Mouse (Mus musculus): ENCODE measurements around the gene Ripor1. TPM values are rescaled to one million over a fixed set of nuclear protein-coding genes. Genes with fewer than 3 reads are reported as not detected.

Ripor1 gene
- polyA plus RNA-seq, 1 experiment from 2014 or later, result 6.2 TPM

DNA sequence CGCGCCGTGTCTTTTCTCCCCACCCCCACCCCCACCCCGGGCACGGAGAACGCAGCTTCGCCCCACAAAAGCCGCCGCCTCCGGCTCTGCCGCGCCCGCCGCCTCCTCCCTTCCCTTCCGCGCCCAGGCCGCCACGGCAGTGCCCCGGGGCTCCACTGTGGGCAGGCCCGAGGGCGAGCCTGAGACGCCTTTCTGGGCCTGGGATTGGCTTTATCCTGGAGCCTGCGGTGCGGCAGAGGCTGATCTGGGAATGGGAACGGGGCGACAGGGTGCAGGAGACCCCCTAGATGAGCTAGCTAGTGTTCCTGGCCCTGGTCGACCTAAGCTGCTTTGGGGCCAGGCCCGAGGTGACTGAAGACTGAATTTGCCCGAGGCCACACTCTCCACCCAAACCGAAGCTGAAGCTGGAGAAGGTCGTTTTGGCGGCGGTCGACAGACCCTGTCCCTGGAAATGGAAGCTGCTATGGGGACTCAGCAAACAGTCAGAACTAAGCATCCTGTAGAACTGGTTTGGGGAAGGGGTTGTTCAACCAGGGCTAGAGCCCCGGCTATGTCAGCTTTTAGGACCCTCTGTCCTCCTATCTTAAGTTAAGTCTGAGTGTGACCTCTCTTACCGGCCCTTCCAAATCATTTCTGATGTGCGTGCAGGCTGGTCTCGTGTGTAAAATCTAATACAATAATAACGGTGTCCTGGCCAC lies 585 bp downstream of the Ripor1 start:
- H3K9ac ChIP-seq (replicated peaks), result peak overlapping the region; percentile 88
- H3K4me3 ChIP-seq (ENCODE audit: low read depth, low read length), result peak overlapping the region; percentile 88
- no peaks in the 10 kb centered on the region for H3K27me3 ChIP-seq (ENCODE audit: insufficient read depth, low read length)
- under 1% methylated on average over 27 of the region's 39 CpGs for WGBS (ENCODE audit: insufficient replicate concordance)
- H3K9me3 ChIP-seq (ENCODE audit: low read length), result no peaks in the 10 kb centered on the region
- no peaks in the 10 kb centered on the region; the same call in 1 of the 2 replicates for H3K36me3 ChIP-seq (replicated peaks; ENCODE audit: insufficient read depth, low read length)
- ATAC-seq (peak; percentile 53), DNase-seq (peak; percentile 66)
- H3K27ac ChIP-seq (ENCODE audit: low read depth), result peak overlapping the region; percentile 75
- TF ChIP-seq EP300 (IDR thresholded peaks at IDR 0.05; ENCODE audit: low read depth), result no peak
- no peak for TF ChIP-seq CTCF (IDR thresholded peaks at IDR 0.05; ENCODE audit: low read depth)
- peaks cover 40% of the 10 kb centered on the region for H3K4me1 ChIP-seq (ENCODE audit: insufficient read depth)
- peak overlapping the region; percentile 97 for H3K4me2 ChIP-seq (ENCODE audit: low read depth, low read length)

DNA sequence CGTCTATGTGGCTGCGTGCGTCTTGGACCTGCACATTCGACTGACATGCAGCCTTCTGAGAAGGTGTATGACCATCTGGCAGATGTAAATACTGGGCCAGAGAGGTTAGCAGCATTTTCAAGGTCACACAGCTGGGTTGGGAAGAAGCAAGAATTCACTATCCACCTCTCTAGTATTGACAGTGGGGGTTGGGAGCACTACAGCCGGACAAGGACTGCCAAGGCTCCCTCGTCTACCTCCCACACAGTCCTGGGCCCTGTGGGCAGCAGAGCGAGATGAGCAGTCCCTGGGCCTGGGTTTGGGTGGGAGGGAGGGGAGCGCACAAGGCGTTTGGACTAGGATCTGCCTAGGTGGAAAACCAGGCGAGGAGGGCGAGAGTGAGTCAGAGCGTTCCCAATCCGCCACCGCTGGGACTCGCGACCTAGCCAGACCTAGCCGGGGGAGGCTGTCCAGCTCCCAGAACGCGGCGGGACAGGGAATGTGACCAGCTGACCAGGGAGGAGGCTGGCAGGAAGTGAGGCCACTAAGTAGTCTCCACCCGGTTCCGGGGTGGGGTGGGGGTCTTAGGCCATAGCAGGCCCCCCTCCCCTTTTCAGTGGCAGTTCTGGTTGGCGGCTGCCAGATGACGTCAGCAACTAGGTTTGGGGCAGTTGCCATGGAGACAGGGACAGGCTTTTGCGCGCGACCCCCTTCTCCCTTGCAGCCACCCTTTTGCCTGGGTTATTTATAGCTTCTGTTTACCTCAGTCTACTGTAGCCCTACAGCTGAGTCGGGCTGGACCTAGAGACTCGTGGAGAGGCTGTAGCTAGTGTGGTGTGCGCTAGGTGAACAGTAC lies 1.4 kb downstream of the Ripor1 start:
- whole genome bisulfite sequencing (ENCODE audit: insufficient replicate concordance), result under 1% methylated on average over 30 of the region's 30 CpGs
- H3K36me3 ChIP-seq (replicated peaks; ENCODE audit: insufficient read depth, low read length), result no peaks in the 10 kb centered on the region; the same call in 1 of the 2 replicates
- peak overlapping the region; percentile 88 for H3K4me3 ChIP-seq (ENCODE audit: low read depth, low read length)
- peaks cover 41% of the 10 kb centered on the region for H3K4me1 ChIP-seq (ENCODE audit: insufficient read depth)
- peak overlapping the region; percentile 97 for H3K4me2 ChIP-seq (ENCODE audit: low read depth, low read length)
- TF ChIP-seq CTCF (IDR thresholded peaks at IDR 0.05; ENCODE audit: low read depth), result no peak
- no peak for TF ChIP-seq EP300 (IDR thresholded peaks at IDR 0.05; ENCODE audit: low read depth)
- H3K27me3 ChIP-seq (ENCODE audit: insufficient read depth, low read length), result no peaks in the 10 kb centered on the region
- H3K9ac ChIP-seq (replicated peaks), result peak overlapping the region; percentile 88
- DNase-seq (peak; percentile 78), ATAC-seq (peak; percentile 61)
- H3K9me3 ChIP-seq (ENCODE audit: low read length), result no peaks in the 10 kb centered on the region
- H3K27ac ChIP-seq (ENCODE audit: low read depth), result peak overlapping the region; percentile 75

DNA sequence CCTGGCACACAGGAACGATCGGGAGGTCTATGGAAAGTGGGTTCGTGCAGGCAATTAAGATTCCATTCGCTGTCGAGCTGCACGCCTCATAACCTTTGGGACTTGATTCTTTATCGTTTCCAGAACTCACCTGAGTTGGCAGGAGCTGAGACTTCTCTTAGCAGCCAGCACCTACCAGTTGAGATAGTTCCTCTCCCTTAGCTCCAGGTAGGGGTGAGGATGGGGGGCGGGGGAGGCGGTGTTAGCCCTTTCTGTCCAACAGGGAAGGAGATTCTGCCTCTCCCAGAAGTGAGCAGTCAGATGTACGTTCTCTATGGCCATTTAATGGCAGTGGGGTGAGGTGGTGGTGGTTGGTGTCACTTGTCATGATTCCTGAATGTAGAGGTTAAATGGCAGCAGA lies 2.0 kb downstream of the Ripor1 start:
- no peak for TF ChIP-seq EP300 (IDR thresholded peaks at IDR 0.05; ENCODE audit: low read depth)
- TF ChIP-seq CTCF (IDR thresholded peaks at IDR 0.05; ENCODE audit: low read depth), result no peak
- Histone ChIP-seq H3K9me3 (ENCODE audit: low read length) (no peaks in the 10 kb centered on the region), H3K4me2 (ENCODE audit: low read depth, low read length) (peak overlapping the region; percentile 97), H3K4me1 (ENCODE audit: insufficient read depth) (peaks cover 41% of the 10 kb centered on the region), H3K4me3 (ENCODE audit: low read depth, low read length) (peak overlapping the region; percentile 88), H3K36me3 (replicated peaks; ENCODE audit: insufficient read depth, low read length) (no peaks in the 10 kb centered on the region; the same call in 1 of the 2 replicates), H3K27ac (ENCODE audit: low read depth) (peak overlapping the region; percentile 75), H3K9ac (replicated peaks) (peak overlapping the region; percentile 88), H3K27me3 (ENCODE audit: insufficient read depth, low read length) (no peaks in the 10 kb centered on the region)
- ATAC-seq (no peak), DNase-seq (no peak)
- WGBS (ENCODE audit: insufficient replicate concordance), result 7% methylated on average over 10 of the region's 10 CpGs

DNA sequence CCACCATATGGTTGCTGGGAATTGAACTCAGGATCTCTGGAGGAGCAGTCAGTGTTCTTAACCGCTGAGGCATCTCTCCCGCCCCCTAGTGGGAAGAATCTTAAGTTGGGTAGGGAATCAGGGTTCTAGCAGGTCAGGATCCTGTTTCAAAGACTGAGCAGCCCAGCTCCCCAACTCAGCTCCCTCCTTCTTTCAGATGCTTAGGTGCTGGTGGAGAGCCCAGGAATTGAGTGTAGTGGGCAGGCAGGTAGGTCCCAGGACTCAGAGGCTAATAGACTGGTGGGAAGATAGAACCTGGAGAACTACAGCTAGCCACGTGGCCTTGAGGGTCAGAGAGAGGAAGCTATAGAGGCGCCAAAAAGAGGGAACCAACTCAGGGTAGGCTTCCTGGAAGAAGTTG lies 2.6 kb downstream of the Ripor1 start:
- Histone ChIP-seq H3K4me2 (ENCODE audit: low read depth, low read length) (peak overlapping the region; percentile 97), H3K9ac (replicated peaks) (no peak overlapping the region), H3K4me3 (ENCODE audit: low read depth, low read length) (no peak overlapping the region), H3K4me1 (ENCODE audit: insufficient read depth) (peaks cover 41% of the 10 kb centered on the region), H3K36me3 (replicated peaks; ENCODE audit: insufficient read depth, low read length) (peaks cover 2% of the 10 kb centered on the region; the same call in 1 of the 2 replicates), H3K27ac (ENCODE audit: low read depth) (no peak overlapping the region), H3K9me3 (ENCODE audit: low read length) (no peaks in the 10 kb centered on the region), H3K27me3 (ENCODE audit: insufficient read depth, low read length) (no peaks in the 10 kb centered on the region)
- WGBS (ENCODE audit: insufficient replicate concordance), result 20% methylated on average over 4 of the region's 4 CpGs
- no peak for ATAC-seq
- TF ChIP-seq EP300 (IDR thresholded peaks at IDR 0.05; ENCODE audit: low read depth), result no peak
- peak; percentile 75 for TF ChIP-seq CTCF (IDR thresholded peaks at IDR 0.05; ENCODE audit: low read depth)
- peak; percentile 54 for DNase-seq

DNA sequence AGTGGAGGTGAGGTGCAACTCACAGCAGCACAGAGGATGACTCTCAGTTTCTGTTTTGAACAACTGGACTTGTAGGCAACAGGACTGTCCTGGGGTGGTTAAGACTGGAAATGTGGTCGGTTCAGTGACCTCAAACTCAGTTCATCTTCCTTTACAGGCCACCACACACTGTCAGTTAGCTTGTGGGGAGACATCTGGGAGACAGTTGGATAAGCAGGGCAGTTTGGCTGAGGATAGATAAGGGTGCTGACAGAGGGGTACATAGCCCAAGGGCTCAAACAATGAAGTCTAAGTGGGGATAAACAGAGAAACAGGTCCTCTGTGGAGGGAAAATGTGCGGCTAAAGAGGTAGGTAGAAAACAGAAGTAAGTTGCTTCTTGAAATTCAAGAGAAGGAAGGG lies 4.3 kb downstream of the Ripor1 start:
- Histone ChIP-seq H3K4me3 (ENCODE audit: low read depth, low read length) (no peak overlapping the region), H3K9ac (replicated peaks) (0 out of 2 replicates have a peak overlapping the region, but pooled peaks have one; percentile 18)

DNA sequence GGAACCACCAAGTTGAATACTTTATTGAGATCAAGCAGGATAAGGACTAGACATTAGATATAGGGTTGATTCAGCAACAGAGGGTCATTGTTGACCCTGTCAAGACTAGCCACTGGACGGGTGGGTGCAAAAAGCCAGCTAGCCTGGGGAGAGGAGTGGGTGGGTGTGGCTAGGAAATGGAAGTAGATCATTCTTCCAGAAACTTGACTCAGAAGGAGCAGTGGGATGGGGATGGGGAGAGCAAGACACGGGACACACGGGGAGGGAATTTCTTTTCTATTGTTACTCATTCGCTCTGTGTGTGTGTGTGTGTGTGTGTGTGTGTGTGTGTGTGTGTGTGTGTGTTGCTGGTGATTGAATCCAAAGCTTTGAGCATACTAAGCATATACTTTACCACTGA lies 4.7 kb downstream of the Ripor1 start:
- ATAC-seq (no peak), DNase-seq (no peak)
- Histone ChIP-seq H3K4me1 (ENCODE audit: insufficient read depth) (peaks cover 45% of the 10 kb centered on the region), H3K36me3 (replicated peaks; ENCODE audit: insufficient read depth, low read length) (peaks cover 3% of the 10 kb centered on the region; the same call in 1 of the 2 replicates), H3K9me3 (ENCODE audit: low read length) (no peaks in the 10 kb centered on the region), H3K27ac (ENCODE audit: low read depth) (peak overlapping the region; percentile 46), H3K4me3 (ENCODE audit: low read depth, low read length) (no peak overlapping the region), H3K4me2 (ENCODE audit: low read depth, low read length) (peak overlapping the region; percentile 38), H3K9ac (replicated peaks) (0 out of 2 replicates have a peak overlapping the region, but pooled peaks have one; percentile 18), H3K27me3 (ENCODE audit: insufficient read depth, low read length) (no peaks in the 10 kb centered on the region)
- WGBS (ENCODE audit: insufficient replicate concordance), result 22% methylated on average over 4 of the region's 4 CpGs
- no peak for TF ChIP-seq EP300 (IDR thresholded peaks at IDR 0.05; ENCODE audit: low read depth)
- no peak for TF ChIP-seq CTCF (IDR thresholded peaks at IDR 0.05; ENCODE audit: low read depth)

More for the DNA sequence above, 4.3 kb downstream of the Ripor1 start:
- 19% methylated on average over 2 of the region's 2 CpGs for WGBS (ENCODE audit: insufficient replicate concordance)
- Histone ChIP-seq H3K27me3 (ENCODE audit: insufficient read depth, low read length) (no peaks in the 10 kb centered on the region), H3K36me3 (replicated peaks; ENCODE audit: insufficient read depth, low read length) (peaks cover 2% of the 10 kb centered on the region; the same call in 1 of the 2 replicates), H3K9me3 (ENCODE audit: low read length) (no peaks in the 10 kb centered on the region), H3K4me2 (ENCODE audit: low read depth, low read length) (peak overlapping the region; percentile 38), H3K27ac (ENCODE audit: low read depth) (peak overlapping the region; percentile 46), H3K4me1 (ENCODE audit: insufficient read depth) (peaks cover 49% of the 10 kb centered on the region)
- peak; percentile 33 for DNase-seq
- ATAC-seq, result peak; percentile 30
- TF ChIP-seq CTCF (IDR thresholded peaks at IDR 0.05; ENCODE audit: low read depth), result no peak
- peak; percentile 96 for TF ChIP-seq EP300 (IDR thresholded peaks at IDR 0.05; ENCODE audit: low read depth)
